Mouse (Mus musculus) fibroblast of lung, adult 2 months (primary cell): ENCODE results near the gene Mettl18.
A peak's percentile ranks its signal among the peaks of the same experiment; 100 is the strongest.
"Not testable (repeated sequence)": the region's sequence is repeated elsewhere in the genome, so short reads cannot be mapped to it uniquely, and the experiment has no call there.

Experiments used
- DNase-seq: peaks from one replicate; pipeline ENCODE4 v3.0.0-alpha.2; 2011; ENCODE audit warnings: low read depth

Gene Mettl18

GRCm38 (mm10) chr1:163994721-163995608 is at the start of gene Mettl18, which contains the start of gene BC055324:
TSS of gene Mettl18 (plus strand) at chr1:163994889.
TSS of gene BC055324 (minus strand) at chr1:163994796.
- DNase-seq = peak; percentile 79

DNA sequence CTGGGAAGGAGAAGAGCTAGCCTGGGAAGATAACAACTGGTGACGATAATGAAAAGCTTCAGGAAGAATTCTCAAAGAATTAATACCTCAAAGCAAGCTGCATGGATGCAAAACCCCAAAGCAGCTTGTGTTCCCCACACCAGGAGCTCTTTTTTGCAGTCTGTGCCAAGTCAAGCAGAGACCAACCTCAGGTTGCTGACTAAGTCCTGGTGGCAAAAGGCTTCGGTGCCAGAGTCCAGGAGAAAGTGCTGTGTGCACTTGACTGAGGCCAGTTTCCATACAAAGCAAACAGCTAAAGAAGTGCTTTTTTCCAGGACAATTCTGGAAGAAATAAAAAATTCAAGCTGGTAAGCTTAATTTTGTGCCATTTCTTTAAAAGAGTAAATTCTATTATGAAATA is 41.3 kb upstream of the Mettl18 start:
- DNase-seq = no peak

GRCm38 (mm10) chr1:163958036-163958435 is 36.7 kb upstream of the Mettl18 start:
- no peak for DNase-seq

GRCm38 (mm10) chr1:163964008-163964689 is 30.5 kb upstream of the Mettl18 start:
- no peak for DNase-seq

GRCm38 (mm10) chr1:163974471-163974870 is 20.2 kb upstream of the Mettl18 start:
- DNase-seq = no peak

DNA sequence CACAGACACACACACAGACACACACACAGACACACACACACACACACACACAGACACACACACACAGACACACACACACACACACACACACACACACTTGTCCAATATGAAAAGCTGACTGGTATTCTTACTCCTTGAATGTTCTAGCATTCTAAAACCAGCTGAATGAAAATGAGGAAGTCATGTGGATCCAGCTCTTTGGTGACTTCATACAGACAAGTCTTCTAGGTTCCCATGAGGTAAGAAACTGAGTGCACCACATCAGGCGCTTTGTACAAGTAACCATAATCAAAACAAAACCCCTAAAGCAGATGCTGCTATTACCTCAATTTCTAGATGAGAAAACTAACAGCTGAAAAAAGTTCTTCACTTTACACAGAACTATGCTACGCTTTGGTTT is 19.6 kb upstream of the Mettl18 start:
- DNase-seq = no peak

DNA sequence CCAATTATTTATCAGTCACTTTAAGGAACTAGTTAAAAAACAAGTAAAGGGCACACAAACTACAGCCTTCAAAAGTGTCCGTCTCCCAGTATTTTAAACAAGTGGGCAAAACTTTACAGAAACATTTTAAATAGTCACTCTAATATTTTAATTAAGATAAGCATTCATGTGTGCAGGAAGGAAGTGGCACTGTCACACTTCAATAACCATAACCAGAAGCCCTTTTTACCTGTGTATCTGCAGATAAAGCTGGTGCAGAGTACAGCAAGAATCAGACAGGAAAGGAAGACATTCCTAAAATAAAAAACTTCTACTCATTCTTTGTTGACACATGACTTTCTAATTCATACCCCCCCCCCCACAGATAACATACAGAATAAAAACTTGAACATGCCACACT is 18.2 kb upstream of the Mettl18 start:
- no peak for DNase-seq

- no peak for DNase-seq
Observed at GRCm38 (mm10) chr1:163992371-163992770, 2.3 kb upstream of the Mettl18 start.

DNA sequence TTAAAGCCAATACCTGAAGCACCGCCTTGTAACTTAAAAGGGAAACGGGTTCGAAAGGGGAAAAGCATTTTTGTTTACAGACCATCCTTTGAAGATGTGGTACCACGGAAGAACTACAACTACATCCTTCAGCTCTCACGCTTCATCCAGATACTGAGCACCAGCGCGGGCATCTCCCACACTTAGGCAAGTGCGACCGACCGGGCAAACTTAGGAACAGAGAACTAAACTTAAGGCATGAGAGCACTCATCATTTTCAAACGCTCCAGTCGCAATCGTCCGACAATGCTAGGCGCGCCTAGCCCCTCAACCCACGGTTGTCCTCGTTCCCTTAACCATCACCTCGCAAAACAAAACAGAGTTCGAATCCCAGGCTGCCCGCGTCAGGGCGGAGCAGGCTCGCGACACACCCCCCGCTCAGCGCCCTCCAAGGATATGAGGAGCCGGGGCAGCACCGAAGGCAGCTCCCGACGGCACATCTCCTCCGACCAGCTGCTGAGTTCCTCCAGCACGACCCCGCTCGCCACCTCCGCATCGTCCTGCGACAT is 442 bp upstream of the Mettl18 start:
- DNase-seq = no peak

DNA sequence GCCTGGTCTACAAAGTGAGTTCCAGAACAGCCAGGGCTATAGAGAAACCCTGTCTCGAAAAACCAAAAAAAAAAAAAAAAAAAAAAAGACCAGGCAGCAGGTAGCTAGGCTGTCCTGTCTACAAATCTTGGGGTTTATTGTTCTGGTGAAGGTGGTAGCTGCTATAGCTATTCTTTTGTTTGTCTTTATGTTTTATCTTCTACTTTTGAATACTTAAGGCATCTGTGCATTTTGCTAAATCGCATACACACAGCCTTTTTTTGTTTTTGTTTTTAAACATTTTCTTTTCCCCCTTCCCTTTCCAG is 872 bp downstream of the Mettl18 start:
- DNase-seq = no peak

GRCm38 (mm10) chr1:164001831-164002452 is 7.3 kb downstream of the Mettl18 start:
- DNase-seq = no peak

- no peak for DNase-seq
Observed at GRCm38 (mm10) chr1:164004311-164004710, 9.6 kb downstream of the Mettl18 start.

- DNase-seq = no peak
Observed at GRCm38 (mm10) chr1:164009235-164009634, 14.5 kb downstream of the Mettl18 start.

DNA sequence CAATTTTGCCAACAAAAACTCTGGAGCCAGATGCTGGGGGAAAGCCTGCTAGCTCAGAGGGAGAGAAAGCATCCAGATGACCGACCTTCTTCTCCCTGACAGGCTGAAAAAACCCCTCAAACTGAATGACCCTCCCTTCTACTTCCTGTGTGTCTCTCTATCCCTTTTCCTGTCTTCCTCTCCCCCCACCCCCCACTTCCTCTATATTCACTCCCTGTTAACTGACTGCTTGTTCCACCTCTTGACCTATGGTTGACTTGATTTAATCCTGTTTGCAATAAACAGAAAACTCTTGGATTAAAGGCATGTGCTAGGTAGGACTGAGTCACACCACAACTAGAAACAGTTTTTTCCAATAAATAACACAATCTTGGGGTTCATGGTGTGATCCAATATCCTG is 19.9 kb downstream of the Mettl18 start:
- no peak for DNase-seq

- DNase-seq = no peak
Observed at GRCm38 (mm10) chr1:164018221-164018896, 23.7 kb downstream of the Mettl18 start.

- no peak for DNase-seq
Observed at GRCm38 (mm10) chr1:164019789-164020188, 25.1 kb downstream of the Mettl18 start.

GRCm38 (mm10) chr1:164020746-164021145 is 26.1 kb downstream of the Mettl18 start:
- DNase-seq = not testable (repeated sequence)

GRCm38 (mm10) chr1:164022106-164022505 is 27.4 kb downstream of the Mettl18 start:
- DNase-seq = not testable (repeated sequence)

DNA sequence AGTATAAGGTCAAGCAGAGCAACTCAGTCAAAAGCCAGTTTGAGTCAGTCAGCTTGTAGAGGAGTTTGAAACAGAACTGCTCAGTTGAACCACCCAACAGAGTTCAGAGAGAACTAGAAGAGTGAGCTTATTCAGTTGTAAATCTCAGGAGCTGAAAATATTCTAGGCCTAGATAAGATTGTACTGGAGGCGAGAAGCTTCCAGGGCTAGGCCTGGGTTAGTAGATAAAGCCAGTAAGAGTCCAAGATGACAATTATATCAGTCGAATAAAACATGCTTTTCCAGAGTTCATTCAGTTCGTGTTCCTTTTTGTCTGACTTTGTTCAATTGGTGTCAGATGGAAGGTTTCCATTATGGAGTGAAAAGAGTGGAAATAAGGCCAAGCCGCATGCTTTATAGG is 31.0 kb downstream of the Mettl18 start:
- DNase-seq = no peak

GRCm38 (mm10) chr1:164027416-164027815 is 32.7 kb downstream of the Mettl18 start:
- no peak for DNase-seq

DNA sequence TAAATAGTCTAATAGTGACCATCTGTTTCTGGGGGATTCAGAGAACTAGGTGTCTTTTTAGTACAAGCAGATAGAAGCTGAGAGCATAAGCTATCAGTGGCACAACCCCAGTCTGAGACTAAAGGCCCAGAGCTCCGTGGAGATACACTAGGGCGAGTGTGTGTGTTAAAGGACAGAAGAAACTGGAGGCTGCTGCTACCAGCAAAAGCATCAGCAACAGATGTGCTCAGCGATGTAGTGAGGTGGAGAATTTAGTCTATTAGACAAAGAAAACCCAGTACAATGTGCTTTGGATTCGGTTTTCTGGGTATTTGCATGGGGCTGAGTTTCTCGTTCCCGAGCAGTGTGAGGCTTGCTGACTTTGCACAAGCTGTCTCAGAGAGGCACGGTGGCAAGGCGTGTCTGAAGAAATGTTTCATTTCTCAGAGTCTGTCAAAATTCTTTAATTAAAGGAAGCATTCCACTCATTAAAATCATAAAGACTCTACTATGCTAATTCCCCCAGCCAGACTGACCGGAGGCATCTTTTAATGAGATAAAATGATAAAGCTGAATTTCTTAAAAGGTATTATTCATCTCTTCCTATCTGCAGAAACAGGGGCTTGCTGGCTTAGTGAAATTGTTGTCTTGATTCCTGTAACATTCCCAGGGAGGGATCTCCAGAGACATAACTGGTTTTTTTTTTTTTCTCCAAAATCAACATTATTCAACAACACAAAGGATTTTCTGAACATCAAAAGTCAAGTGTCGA is 45.9 kb downstream of the Mettl18 start:
- no peak for DNase-seq
